Mouse (Mus musculus) heart, embryonic 14.5 days (tissue): ENCODE data around the gene Gm21093. TPM values are rescaled to one million over a fixed set of nuclear protein-coding genes. Genes with fewer than 3 reads are reported as not detected.
"Not testable (repeated sequence)": the region's sequence is repeated elsewhere in the genome, so short reads cannot be mapped to it uniquely, and the experiment has no call there.

Experiments used
- ATAC-seq: fragments of 200-750 bp; cut with Nextera tagmentation; 2 replicates; pipeline ENCODE4 v1.8.0; 2017; ENCODE audit warnings: low read depth, moderate TSS enrichment; ENCODE audit not compliant: insufficient number of reproducible peaks, insufficient read depth, low FRiP score
- H3K27ac ChIP-seq, 2 experiments: fragments of 200-500 bp in 1 of 2; fragments of 300-500 bp in 1 of 2; sonication (generic) in 1 of 2; replicated peaks in 1 of 2; 2 replicates each; pipeline ENCODE4 v1.5.1; 2012 to 2014; ENCODE audit warnings: low read depth in 2 of 2, low read length in 2 of 2, control low read depth in 1 of 2, mild to moderate bottlenecking in 1 of 2, mixed read lengths in 1 of 2; ENCODE audit not compliant: control insufficient read depth in 1 of 2, insufficient read depth in 1 of 2
- H3K27me3 ChIP-seq: fragments of 300-500 bp; sonication (generic); 2 replicates; pipeline ENCODE4 v1.6.1; 2014; ENCODE audit warnings: mild to moderate bottlenecking, low read length, control low read depth; ENCODE audit not compliant: control insufficient read depth, insufficient read depth
- H3K36me3 ChIP-seq: fragments of 300-500 bp; sonication (generic); 2 replicates; pipeline ENCODE4 v1.6.1; 2014; ENCODE audit warnings: mild to moderate bottlenecking, control low read depth, low read length, mixed read lengths; ENCODE audit not compliant: control insufficient read depth, insufficient read depth
- H3K4me1 ChIP-seq, 2 experiments: fragments of 200-500 bp in 1 of 2; fragments of 300-500 bp in 1 of 2; sonication (generic) in 1 of 2; 2 replicates each; pipeline ENCODE4 v1.6.1; 2012 to 2014; ENCODE audit warnings: low read length in 2 of 2, control low read depth in 1 of 2, mixed read lengths in 1 of 2; ENCODE audit not compliant: control insufficient read depth in 2 of 2, insufficient read depth in 2 of 2
- H3K4me2 ChIP-seq: fragments of 300-500 bp; sonication (generic); 2 replicates; pipeline ENCODE4 v1.6.1; 2014; ENCODE audit warnings: mild to moderate bottlenecking, low read length
- H3K4me3 ChIP-seq, 2 experiments: fragments of 200-500 bp in 1 of 2; fragments of 300-500 bp in 1 of 2; sonication (generic) in 1 of 2; 2 replicates each; pipeline ENCODE4 v1.5.1; 2012 to 2014; ENCODE audit warnings: low read length in 2 of 2, mild to moderate bottlenecking in 2 of 2, control low read depth in 1 of 2, low read depth in 1 of 2, moderate library complexity in 1 of 2; ENCODE audit not compliant: control insufficient read depth in 1 of 2, insufficient read depth in 1 of 2
- H3K9ac ChIP-seq: fragments of 300-500 bp; sonication (generic); 2 replicates; pipeline ENCODE4 v1.6.1; 2014; ENCODE audit warnings: mild to moderate bottlenecking, low read length
- H3K9me3 ChIP-seq: fragments of 300-500 bp; sonication (generic); 2 replicates; pipeline ENCODE4 v1.6.1; 2016; ENCODE audit warnings: low read length, control low read depth; ENCODE audit not compliant: control insufficient read depth
- whole genome bisulfite sequencing: fragments of 180-500 bp; shearing (Covaris S2); extraction: QIAGEN DNeasy Blood & Tissue Kit; methylation state at CpG from one replicate; pipeline ENCODE4 v1.1.7; 2014; 5-methylcytosine and 5-hydroxymethylcytosine counted together
- polyA plus RNA-seq: library from polyadenylated mRNA; unstranded; fragments of >200 nt; fragmentation: Nextera tagmentation; extraction: Ambion mirVana; gene quantifications from 2 replicates; pipeline ENCODE4 v1.2.1, GENCODE M21; 2014

Gm21093 gene
- 0.12 and 0.16 TPM in 2 replicates for polyA plus RNA-seq

GRCm38 (mm10) chr4:42034626-42035025 lies at the start of gene Gm21093:
Gm21093 (minus strand) TSS chr4:42034726.
- not testable (repeated sequence) for H3K4me2 ChIP-seq, H3K4me1 ChIP-seq, H3K36me3 ChIP-seq, H3K27ac ChIP-seq, H3K27me3 ChIP-seq, H3K4me3 ChIP-seq, ATAC-seq, H3K9me3 ChIP-seq, H3K9ac ChIP-seq
- no CpG with 5 or more reads among the region's 8 CpGs for WGBS

Other genes with a start within 250 kb of the Gm21093 start
- gene Gm21541, start 131.1 kb downstream of the Gm21093 start, polyA plus RNA-seq = not detected in 2 replicates
- gene Gm20878, start 93.2 kb downstream of the Gm21093 start, polyA plus RNA-seq = 1.1 and 1.2 TPM in 2 replicates
- 0.19 and 0.20 TPM in 2 replicates for gene Fam205a4, start 68.7 kb downstream of the Gm21093 start, polyA plus RNA-seq
- gene Gm3893, start 56.5 kb upstream of the Gm21093 start, polyA plus RNA-seq = not detected in 2 replicates
- 7.5 TPM in 1 of 2 replicates, not detected in the other for gene Gm13304, start 80.1 kb upstream of the Gm21093 start, polyA plus RNA-seq
- not detected in 2 replicates for gene Gm13306, start 118.7 kb upstream of the Gm21093 start, polyA plus RNA-seq
- gene Gm13305, start 133.9 kb upstream of the Gm21093 start, polyA plus RNA-seq = 0.74 TPM in 1 of 2 replicates, not detected in the other
- gene Gm10600, start 205.9 kb upstream of the Gm21093 start, polyA plus RNA-seq = not detected in 2 replicates
- 1.5 TPM in 1 of 2 replicates, not detected in the other for gene Ccl21b, start 221.0 kb upstream of the Gm21093 start, polyA plus RNA-seq